Mouse (Mus musculus): ENCODE data around the gene Chit1.
A peak's percentile ranks its signal among the peaks of the same experiment; 100 is the strongest.

Chit1 gene

GRCm38 (mm10) chr1:134177976-134178375 lies 66.9 kb downstream of the Chit1 start:
- DNase-seq (ENCODE audit: extremely low read depth, insufficient read length, low spot score): no peak

DNA sequence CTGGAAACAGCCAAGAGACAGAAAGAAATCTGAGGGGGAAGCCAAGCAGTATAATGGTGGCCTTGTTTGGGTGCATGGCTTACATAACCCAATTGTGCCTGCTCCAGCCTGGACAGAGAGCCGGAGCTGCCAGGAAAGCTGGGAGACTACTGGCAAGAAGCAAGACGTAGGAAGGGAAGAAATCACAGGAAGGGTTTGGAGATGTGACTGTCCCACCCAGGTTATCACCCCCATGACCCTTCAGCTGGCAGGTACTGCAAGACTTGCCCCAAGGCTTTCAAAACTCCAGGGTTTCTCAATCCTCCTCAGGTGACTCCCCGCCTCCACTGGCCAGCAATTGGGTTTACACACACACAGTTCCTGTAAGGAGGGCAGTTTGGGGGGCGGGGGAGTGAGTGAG lies 71.0 kb downstream of the Chit1 start, which contains the start of gene Chil1:
Gene Chil1 (plus strand): TSS at position 152 of the 400 bp plus-strand sequence.
- DNase-seq (ENCODE audit: extremely low read depth, insufficient read length, low spot score): no peak

DNA sequence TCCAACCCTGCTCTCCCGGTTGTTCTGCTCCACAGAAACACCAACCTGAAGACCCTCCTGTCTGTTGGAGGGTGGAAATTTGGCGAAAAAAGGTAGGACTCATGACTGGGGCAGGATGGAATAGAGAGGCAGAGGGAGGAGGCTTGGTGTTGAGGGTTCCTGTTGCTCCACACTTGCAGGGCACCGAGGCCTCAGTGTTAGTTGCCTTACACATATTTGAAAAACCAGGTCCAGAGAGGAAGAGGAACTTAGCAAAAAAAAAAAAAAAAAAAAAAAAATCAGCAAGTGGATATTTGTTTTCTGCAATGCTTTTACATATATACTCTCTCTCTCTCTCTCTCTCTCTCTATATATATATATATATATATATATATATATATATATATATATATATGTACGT lies 73.0 kb downstream of the Chit1 start:
- no peak for DNase-seq (ENCODE audit: extremely low read depth, insufficient read length, low spot score)

DNA sequence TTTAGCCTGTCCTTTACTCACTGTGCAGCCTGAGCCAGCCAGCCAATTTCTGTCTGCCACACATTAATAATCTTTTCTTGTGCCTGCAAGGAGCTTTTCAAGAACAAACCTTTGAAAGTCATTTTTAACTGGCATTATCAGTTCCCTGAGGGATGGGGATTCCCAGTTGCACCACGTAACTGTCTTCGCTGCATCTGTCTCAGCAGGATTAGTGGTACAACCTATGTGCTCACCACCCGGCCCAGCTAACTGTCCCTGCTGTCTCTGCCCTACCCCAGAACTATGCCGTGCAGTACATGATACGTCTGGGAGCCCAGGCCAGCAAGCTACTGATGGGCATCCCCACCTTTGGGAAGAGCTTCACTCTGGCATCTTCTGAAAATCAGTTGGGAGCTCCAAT lies 77.2 kb downstream of the Chit1 start:
- DNase-seq (ENCODE audit: extremely low read depth, insufficient read length, low spot score): no peak

DNA sequence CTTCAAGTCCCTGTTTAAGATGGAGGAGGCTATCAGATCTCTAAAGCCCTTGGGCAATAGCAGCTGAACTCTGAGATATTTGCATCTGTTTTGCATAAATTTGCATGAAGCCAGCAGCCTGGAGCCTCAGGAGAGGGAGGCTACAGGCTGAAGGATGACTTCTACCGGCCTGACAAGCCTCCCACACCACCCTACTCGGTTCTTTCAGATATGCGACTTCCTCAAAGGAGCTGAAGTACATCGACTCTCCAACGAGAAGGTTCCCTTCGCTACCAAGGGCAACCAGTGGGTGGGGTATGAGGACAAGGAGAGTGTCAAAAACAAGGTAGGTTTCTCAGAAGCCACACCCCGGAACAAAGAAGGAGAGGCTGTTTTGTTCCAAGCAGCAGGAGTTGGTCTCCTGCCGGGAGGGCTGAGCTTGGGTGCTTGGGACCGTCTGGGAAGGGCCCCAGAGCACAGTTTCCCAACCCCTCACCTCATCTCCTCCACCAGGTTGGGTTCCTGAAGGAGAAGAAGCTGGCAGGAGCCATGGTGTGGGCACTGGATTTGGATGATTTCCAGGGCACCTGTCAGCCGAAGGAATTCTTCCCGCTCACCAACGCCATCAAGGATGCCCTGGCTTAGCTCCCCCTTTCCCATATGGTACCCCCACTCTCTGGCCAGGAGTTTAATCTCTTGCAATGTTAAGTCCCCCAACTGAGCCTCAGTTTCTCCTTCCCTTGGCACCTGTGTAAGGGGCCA lies 78.1 kb downstream of the Chit1 start:
- DNase-seq (ENCODE audit: extremely low read depth, insufficient read length, low spot score): no peak

- DNase-seq (ENCODE audit: extremely low read depth, insufficient read length, low spot score): no peak
Measured at GRCm38 (mm10) chr1:134191192-134191591, 80.2 kb downstream of the Chit1 start.

DNA sequence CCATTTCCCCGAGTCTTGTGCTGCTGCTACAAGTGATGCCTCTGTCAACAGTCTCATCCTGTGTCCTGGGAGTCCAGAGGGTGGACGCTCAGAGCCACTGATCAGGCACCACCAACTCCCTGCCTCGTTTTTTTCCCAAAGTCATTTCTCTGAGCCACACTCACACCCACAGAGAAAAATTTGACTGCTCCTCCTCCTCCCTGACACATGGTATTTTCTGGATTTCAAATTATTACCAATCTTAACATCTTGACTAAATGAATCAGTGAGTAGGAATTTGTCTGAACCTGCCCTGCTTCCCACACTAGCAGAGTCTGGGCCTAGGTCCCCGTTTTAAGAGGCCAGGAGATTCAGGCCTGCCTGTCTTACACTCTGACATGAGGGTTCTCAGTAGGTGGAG lies 81.0 kb downstream of the Chit1 start:
- DNase-seq (ENCODE audit: extremely low read depth, insufficient read length, low spot score): no peak

DNA sequence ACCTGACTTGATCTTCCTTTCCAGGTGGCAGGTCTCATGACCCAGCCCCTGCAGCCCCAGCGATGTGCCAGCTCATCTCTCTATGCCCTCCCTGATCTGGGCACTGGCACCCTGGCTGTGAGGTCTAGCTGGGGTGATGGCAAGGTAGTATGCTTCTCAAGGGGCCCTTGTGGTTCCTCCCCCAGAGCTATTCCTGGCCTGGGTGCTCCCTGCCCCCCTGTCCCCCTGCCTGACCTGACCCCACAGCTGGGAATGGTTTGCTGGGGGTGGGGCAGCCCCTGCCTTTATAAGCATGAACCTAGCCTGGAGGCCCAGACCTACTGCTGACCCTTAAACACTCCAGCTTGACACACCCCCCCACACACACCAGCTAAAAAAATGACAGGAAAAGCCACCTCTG lies 82.1 kb downstream of the Chit1 start, which contains the start of gene Mybph:
Gene Mybph (plus strand): TSS at position 323 of the 400 bp plus-strand sequence.
- DNase-seq (ENCODE audit: extremely low read depth, insufficient read length, low spot score): no peak

DNA sequence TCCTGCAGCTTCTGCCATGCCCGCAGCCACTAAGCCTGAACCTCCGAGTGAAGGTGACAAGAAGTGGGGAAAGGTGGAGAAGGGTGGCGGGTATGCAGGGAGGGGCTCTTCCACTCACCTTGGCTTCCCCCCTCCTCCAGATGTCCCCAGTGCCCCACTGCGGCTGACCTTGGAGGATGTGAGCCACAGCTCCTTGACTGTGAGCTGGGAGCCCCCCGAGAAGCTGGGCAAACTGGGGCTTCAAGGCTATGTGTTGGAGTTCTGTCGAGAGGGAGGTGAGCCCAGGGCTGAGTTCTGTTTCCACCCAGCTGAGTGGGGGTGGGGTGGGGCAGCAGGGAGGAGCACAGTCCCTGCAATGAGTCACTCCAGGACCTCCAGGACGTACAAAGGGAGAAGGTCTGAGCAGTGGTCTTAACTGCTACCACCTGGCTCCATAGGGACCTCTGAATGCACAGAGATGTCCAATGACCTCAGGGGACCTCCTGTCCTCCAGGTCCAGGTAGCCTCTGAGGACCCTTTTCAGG lies 82.7 kb downstream of the Chit1 start:
- DNase-seq (ENCODE audit: extremely low read depth, insufficient read length, low spot score): no peak

GRCm38 (mm10) chr1:134194298-134195022 lies 83.4 kb downstream of the Chit1 start:
- DNase-seq (ENCODE audit: extremely low read depth, insufficient read length, low spot score): no peak

DNA sequence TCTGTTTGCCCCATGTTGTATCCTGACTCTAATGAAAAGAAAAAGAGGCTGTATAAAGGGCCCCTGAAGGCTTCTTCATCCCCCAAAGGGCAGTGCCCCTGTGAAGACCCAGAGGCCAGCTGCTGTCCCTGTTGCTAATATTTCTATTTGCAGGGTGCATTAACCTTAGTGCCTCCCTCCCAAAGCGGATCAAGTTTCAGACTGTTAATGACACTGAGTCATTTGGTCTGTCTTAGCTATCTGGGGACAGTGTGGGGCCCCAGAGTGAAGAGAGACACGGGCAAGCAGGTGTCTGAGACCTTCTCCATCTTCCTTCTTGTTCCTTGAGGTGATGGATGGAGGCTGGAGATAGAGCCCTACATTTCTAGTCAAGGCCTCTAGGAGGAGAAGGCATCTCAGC lies 84.1 kb downstream of the Chit1 start:
- DNase-seq (ENCODE audit: extremely low read depth, insufficient read length, low spot score): no peak

GRCm38 (mm10) chr1:134195571-134195970 lies 84.5 kb downstream of the Chit1 start:
- DNase-seq (ENCODE audit: extremely low read depth, insufficient read length, low spot score): no peak

DNA sequence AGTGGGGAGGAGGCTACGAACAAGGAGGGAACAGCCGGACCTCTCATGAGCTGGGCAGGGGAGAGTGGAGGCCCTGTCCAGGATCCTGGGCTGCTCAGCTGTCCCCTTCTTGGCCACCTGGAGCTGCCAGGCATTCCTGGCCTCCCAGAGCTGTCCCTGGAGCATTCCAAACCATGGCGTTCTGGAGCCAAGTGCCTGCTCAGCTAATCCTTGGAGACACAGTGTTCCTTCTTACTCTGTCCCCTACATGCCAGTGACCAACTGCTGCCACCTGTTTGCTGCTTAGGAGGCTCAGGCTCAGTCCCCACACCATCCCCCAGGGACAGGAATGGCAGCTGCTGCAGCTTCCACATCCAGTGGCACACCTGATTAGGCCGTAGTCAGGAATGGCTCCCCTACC lies 84.9 kb downstream of the Chit1 start:
- no peak for DNase-seq (ENCODE audit: extremely low read depth, insufficient read length, low spot score)

- peak; percentile 17 for DNase-seq (ENCODE audit: extremely low read depth, insufficient read length, low spot score)
Measured at GRCm38 (mm10) chr1:134196386-134196785, 85.3 kb downstream of the Chit1 start.

DNA sequence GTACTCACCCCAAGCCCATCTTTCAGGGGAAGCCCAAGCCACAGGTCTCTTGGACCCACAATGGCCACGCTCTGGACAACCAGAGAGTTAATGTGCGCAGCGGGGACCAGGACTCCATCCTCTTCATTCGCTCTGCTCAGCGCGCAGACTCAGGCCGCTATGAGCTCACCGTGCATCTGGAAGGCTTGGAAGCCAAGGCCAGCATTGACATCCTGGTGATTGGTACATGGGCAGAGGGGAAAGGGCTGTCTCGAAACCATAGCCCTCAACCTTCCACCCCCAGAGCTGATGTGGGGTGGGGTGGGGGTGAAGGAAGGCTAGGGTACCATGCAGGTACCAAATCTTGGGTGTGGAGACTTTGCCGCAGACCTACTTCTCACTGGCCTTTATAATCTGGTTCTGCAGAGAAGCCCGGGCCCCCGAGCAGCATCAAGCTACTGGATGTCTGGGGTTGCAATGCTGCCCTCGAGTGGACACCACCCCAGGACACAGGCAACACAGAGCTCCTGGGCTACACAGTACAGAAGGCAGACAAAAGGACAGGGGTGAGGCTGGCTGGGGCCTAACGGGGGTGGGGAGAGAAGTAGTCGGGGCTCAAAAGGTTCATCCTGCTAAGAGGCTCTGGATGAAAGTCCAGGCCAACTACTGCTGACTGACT lies 86.4 kb downstream of the Chit1 start:
- no peak for DNase-seq (ENCODE audit: extremely low read depth, insufficient read length, low spot score)

- no peak for DNase-seq (ENCODE audit: extremely low read depth, insufficient read length, low spot score)
Measured at GRCm38 (mm10) chr1:134198197-134198995, 87.4 kb downstream of the Chit1 start.

GRCm38 (mm10) chr1:134200481-134200880 lies 89.4 kb downstream of the Chit1 start:
- DNase-seq (ENCODE audit: extremely low read depth, insufficient read length, low spot score): no peak
